Mouse (Mus musculus) heart, postnatal 0 days (tissue): ENCODE measurements around the gene AC124502.3. TPM values are rescaled to one million over a fixed set of nuclear protein-coding genes. Genes with fewer than 3 reads are reported as not detected.

Source experiments
- ATAC-seq: fragments of 200-750 bp; cut with Nextera tagmentation; 2 replicates; pipeline ENCODE4 v1.8.0; 2017; ENCODE audit warnings: low read depth, moderate number of reproducible peaks, moderate library complexity; ENCODE audit not compliant: insufficient read depth
- DNase-seq: peaks from one replicate; pipeline ENCODE4 v3.0.0-alpha.2; 2016; ENCODE audit warnings: low spot score
- H3K27ac ChIP-seq: fragments of 300-500 bp; sonication (generic); 2 replicates; pipeline ENCODE4 v1.5.1; 2014; ENCODE audit warnings: low read depth, mild to moderate bottlenecking
- H3K27me3 ChIP-seq: fragments of 300-500 bp; sonication (generic); 2 replicates; pipeline ENCODE4 v1.6.1; 2014; ENCODE audit warnings: low read length, mixed read lengths; ENCODE audit not compliant: control insufficient read depth, insufficient read depth
- H3K36me3 ChIP-seq: fragments of 300-500 bp; sonication (generic); replicated peaks from 2 replicates; pipeline ENCODE4 v1.6.1; 2014; ENCODE audit warnings: low read length, mixed read lengths; ENCODE audit not compliant: control insufficient read depth, insufficient read depth
- H3K4me1 ChIP-seq: fragments of 300-500 bp; sonication (generic); 2 replicates; pipeline ENCODE4 v1.6.1; 2014; ENCODE audit warnings: antibody characterized with exemption; ENCODE audit not compliant: control insufficient read depth, insufficient read depth
- H3K4me2 ChIP-seq: fragments of 300-500 bp; sonication (generic); 2 replicates; pipeline ENCODE4 v1.6.1; 2014; ENCODE audit warnings: low read depth, mild to moderate bottlenecking, low read length, moderate library complexity
- H3K4me3 ChIP-seq: fragments of 300-500 bp; sonication (generic); 2 replicates; pipeline ENCODE4 v1.5.1; 2014; ENCODE audit warnings: low read depth, low read length
- H3K9ac ChIP-seq: fragments of 300-500 bp; sonication (generic); replicated peaks from 2 replicates; pipeline ENCODE4 v1.6.1; 2014; ENCODE audit warnings: low read depth, low read length, mixed read lengths
- H3K9me3 ChIP-seq: fragments of 300-500 bp; sonication (generic); replicated peaks from 2 replicates; pipeline ENCODE4 v1.6.1; 2016; ENCODE audit warnings: low read length; ENCODE audit not compliant: control insufficient read depth
- CTCF ChIP-seq: IDR thresholded peaks from 2 replicates; pipeline ENCODE4 v1.5.1; 2016; ENCODE audit warnings: antibody characterized with exemption, control low read depth, low read depth
- EP300 ChIP-seq: IDR thresholded peaks from 2 replicates; pipeline ENCODE4 v1.6.1; 2016; ENCODE audit warnings: antibody characterized with exemption, low read depth
- WGBS: fragments of 180-500 bp; shearing (Covaris S2); extraction: QIAGEN DNeasy Blood & Tissue Kit; methylation state at CpG from one replicate; pipeline ENCODE4 v1.1.7; 2014; 5-methylcytosine and 5-hydroxymethylcytosine counted together
- polyA plus RNA-seq: library from polyadenylated mRNA; unstranded; fragments of >200 nt; fragmentation: Nextera tagmentation; extraction: Ambion mirVana; gene quantifications from 2 replicates; pipeline ENCODE4 v1.2.1, GENCODE M21; 2015
- total RNA-seq: library from RNA; depleted of rRNA; stranded (reverse); fragments of >200 nt; gene quantifications from 2 replicates; pipeline ENCODE4 v1.2.3, GENCODE M21; 2014; ENCODE audit warnings: low replicate concordance

Gene AC124502.3
- total and polyA plus RNA-seq, 2 experiments from 2014 or later: 1.4 TPM; not detected in 1

- 1% methylated on average over 16 of the region's 16 CpGs for WGBS
- Histone ChIP-seq H3K4me3 (peak overlapping the region; percentile 63), H3K36me3 (peaks cover 12% of the 10 kb centered on the region), H3K9ac (peak overlapping the region; percentile 80), H3K4me1 (peaks cover 22% of the 10 kb centered on the region), H3K9me3 (no peaks in the 10 kb centered on the region), H3K27ac (peak overlapping the region; percentile 61), H3K4me2 (peak overlapping the region; percentile 95), H3K27me3 (no peaks in the 10 kb centered on the region)
- ATAC-seq (no peak), DNase-seq (no peak)
- TF ChIP-seq EP300 (no peak), CTCF (no peak)
Observed at GRCm38 (mm10) chr19:5041588-5041987, 2.9 kb downstream of the AC124502.3 start.

- no peak overlapping the region for H3K9ac ChIP-seq
- DNase-seq (no peak), ATAC-seq (no peak)
- peaks cover 6% of the 10 kb centered on the region for H3K4me1 ChIP-seq
- no peak overlapping the region for H3K4me2 ChIP-seq
- H3K27ac ChIP-seq: no peak overlapping the region
- H3K4me3 ChIP-seq: no peak overlapping the region
- no peaks in the 10 kb centered on the region for H3K9me3 ChIP-seq
- no peaks in the 10 kb centered on the region for H3K27me3 ChIP-seq
- TF ChIP-seq CTCF: no peak
- TF ChIP-seq EP300: no peak
- peaks cover 44% of the 10 kb centered on the region for H3K36me3 ChIP-seq
- 56% methylated on average over 4 of the region's 4 CpGs for WGBS
Observed at GRCm38 (mm10) chr19:5045531-5045930, 6.8 kb downstream of the AC124502.3 start.

- no peak for DNase-seq
- H3K27me3 ChIP-seq: peaks cover 12% of the 10 kb centered on the region; the same call in 1 of the 2 replicates
- no peak overlapping the region for H3K4me2 ChIP-seq
- no peak for ATAC-seq
- H3K27ac ChIP-seq: no peak overlapping the region
- H3K4me3 ChIP-seq: no peak overlapping the region
- peaks cover 44% of the 10 kb centered on the region for H3K36me3 ChIP-seq
- WGBS: 78% methylated on average over 14 of the region's 14 CpGs
- TF ChIP-seq EP300 (no peak), CTCF (no peak)
- no peak overlapping the region for H3K9ac ChIP-seq
- peaks cover 10% of the 10 kb centered on the region for H3K4me1 ChIP-seq
- no peaks in the 10 kb centered on the region for H3K9me3 ChIP-seq
Observed at GRCm38 (mm10) chr19:5048138-5049056, 9.7 kb downstream of the AC124502.3 start.

GRCm38 (mm10) chr19:5049325-5049724 lies 10.6 kb downstream of the AC124502.3 start:
- DNase-seq (no peak), ATAC-seq (no peak)
- WGBS: 93% methylated on average over 6 of the region's 6 CpGs
- H3K4me3 ChIP-seq: no peak overlapping the region
- peaks cover 10% of the 10 kb centered on the region for H3K4me1 ChIP-seq
- no peak overlapping the region for H3K9ac ChIP-seq
- H3K9me3 ChIP-seq: no peaks in the 10 kb centered on the region
- H3K27ac ChIP-seq: no peak overlapping the region
- H3K27me3 ChIP-seq: peaks cover 14% of the 10 kb centered on the region; the same call in 1 of the 2 replicates
- TF ChIP-seq CTCF: no peak
- TF ChIP-seq EP300: no peak
- peaks cover 44% of the 10 kb centered on the region for H3K36me3 ChIP-seq
- H3K4me2 ChIP-seq: no peak overlapping the region

GRCm38 (mm10) chr19:5050047-5050905 lies 11.6 kb downstream of the AC124502.3 start, which contains the start of gene Rin1:
Gene Rin1 (plus strand): TSS chr19:5050481.
- Histone ChIP-seq H3K27ac (peak within 1 kb of the TSS; percentile 46), H3K4me2 (peak within 1 kb of the TSS; percentile 51), H3K4me3 (peak within 1 kb of the TSS; percentile 29), H3K27me3 (peaks cover 17% of the 10 kb centered on the region; the same call in 1 of the 2 replicates), H3K36me3 (peaks cover 44% of the 10 kb centered on the region), H3K4me1 (peaks cover 10% of the 10 kb centered on the region), H3K9ac (no peak within 1 kb of the TSS), H3K9me3 (no peaks in the 10 kb centered on the region)
- DNase-seq: peak; percentile 70
- TF ChIP-seq CTCF (peak; percentile 48), EP300 (no peak)
- 20% methylated on average over 14 of the region's 14 CpGs for WGBS
- peak; percentile 79 for ATAC-seq
